Comparison of ENCODE assay signal across 13 mouse cellular contexts in the genomic region with DNA sequence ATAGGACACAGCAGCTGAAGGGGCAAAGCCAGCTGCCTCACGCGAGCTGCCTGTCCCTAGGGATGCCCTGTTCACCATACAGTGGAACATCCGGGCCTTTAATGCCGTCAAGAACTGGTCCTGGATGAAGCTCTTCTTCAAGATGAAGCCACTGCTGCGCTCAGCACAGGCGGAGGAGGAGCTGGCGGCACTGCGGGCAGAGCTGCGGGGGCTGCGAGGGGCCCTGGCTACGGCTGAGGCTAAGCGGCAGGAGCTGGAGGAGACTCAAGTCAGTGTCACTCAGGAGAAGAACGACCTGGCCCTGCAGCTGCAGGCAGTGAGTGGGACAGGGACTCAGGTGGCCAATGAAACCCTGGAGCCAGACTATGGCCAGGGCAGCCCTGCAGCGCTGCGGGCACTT. TPM values are rescaled to one million over a fixed set of nuclear protein-coding genes. Genes with fewer than 3 reads are reported as not detected.
DNase-seq lines count a peak whose midpoint lies in the region; ATAC-seq and TF ChIP-seq lines count a peak whose summit lies in the region.
"Had no signal": no experiment of that assay in that cellular context is flagged by ENCODE, and none has a peak within 500 bp of the region (broad histone marks: within the 10 kb centered on the region; RNA-seq: fewer than 3 reads in every experiment).

No protein-coding gene starts in this region.

- H3K4me1 ChIP-seq in midbrain, embryonic 11.5 days (ENCODE audit: control insufficient read depth, insufficient read depth, low read length), result peaks cover 10% of the 10 kb centered on the region
- H3K4me1 ChIP-seq in midbrain, embryonic 13.5 days (replicated peaks), result peaks cover 32% of the 10 kb centered on the region
- peaks cover 36% of the 10 kb centered on the region for H3K4me1 ChIP-seq in neural tube, embryonic 13.5 days (replicated peaks)
- H3K4me1 ChIP-seq in neural tube, embryonic 15.5 days, result peaks cover 25% of the 10 kb centered on the region

- DNase-seq in cerebellum, postnatal 14 days, result peak; percentile 38 to 46
- DNase-seq in midbrain, embryonic 11.5 days (ENCODE audit: low spot score, missing footprints), result peak; percentile 85
- no peak for DNase-seq in ovary, postnatal 36 days (ENCODE audit: low spot score)

- H3K4me2 ChIP-seq in midbrain, embryonic 11.5 days, result no peak overlapping the region
- H3K4me2 ChIP-seq in midbrain, embryonic 13.5 days (replicated peaks), result no peak overlapping the region
- no peak overlapping the region for H3K4me2 ChIP-seq in neural tube, embryonic 13.5 days
- H3K4me2 ChIP-seq in neural tube, embryonic 15.5 days, result no peak overlapping the region
- H3K4me2 ChIP-seq in myocyte (ENCODE audit: low read depth), result no peak overlapping the region
- H3K4me2 ChIP-seq: embryonic facial prominence, embryonic 15.5 days; heart, embryonic 13.5 days had no signal

- no peaks in the 10 kb centered on the region for H3K79me2 ChIP-seq in myocyte (ENCODE audit: control insufficient read depth, insufficient read depth)

- WGBS in midbrain, embryonic 11.5 days, result 60% methylated on average over 15 of the region's 15 CpGs
- WGBS in midbrain, embryonic 13.5 days, result 50% methylated on average over 15 of the region's 15 CpGs
- 42% methylated on average over 15 of the region's 15 CpGs for WGBS in neural tube, embryonic 13.5 days
- 36% methylated on average over 15 of the region's 15 CpGs for WGBS in neural tube, embryonic 15.5 days

- no peaks in the 10 kb centered on the region for H3K36me3 ChIP-seq in midbrain, embryonic 11.5 days (ENCODE audit: control insufficient read depth, insufficient read depth, low read length)
- H3K36me3 ChIP-seq in midbrain, embryonic 13.5 days, result peaks cover 12% of the 10 kb centered on the region
- peaks cover 8% of the 10 kb centered on the region for H3K36me3 ChIP-seq in neural tube, embryonic 13.5 days
- peaks cover 1% of the 10 kb centered on the region for H3K36me3 ChIP-seq in neural tube, embryonic 15.5 days
- H3K36me3 ChIP-seq in myocyte (ENCODE audit: control insufficient read depth, insufficient read depth), result peaks cover 4% of the 10 kb centered on the region
- H3K36me3 ChIP-seq: embryonic facial prominence, embryonic 15.5 days had no signal

- H3ac ChIP-seq in myocyte (ENCODE audit: control insufficient read depth, insufficient read length), result no peak overlapping the region

- no peaks in the 10 kb centered on the region for H3K9me3 ChIP-seq in midbrain, embryonic 11.5 days (ENCODE audit: control insufficient read depth, low read length)
- H3K9me3 ChIP-seq in midbrain, embryonic 13.5 days, result no peaks in the 10 kb centered on the region
- H3K9me3 ChIP-seq in neural tube, embryonic 13.5 days, result no peaks in the 10 kb centered on the region
- no peaks in the 10 kb centered on the region for H3K9me3 ChIP-seq in neural tube, embryonic 15.5 days (replicated peaks)
- H3K9me3 ChIP-seq: embryonic facial prominence, embryonic 15.5 days; forebrain, embryonic 10.5 days; heart, embryonic 13.5 days had no signal

- peaks cover 40% of the 10 kb centered on the region for H3K27me3 ChIP-seq in midbrain, embryonic 11.5 days (ENCODE audit: control insufficient read depth, insufficient read depth, low read length)
- H3K27me3 ChIP-seq in midbrain, embryonic 13.5 days, result peaks cover 59% of the 10 kb centered on the region
- H3K27me3 ChIP-seq in neural tube, embryonic 13.5 days, result peaks cover 46% of the 10 kb centered on the region
- peaks cover 38% of the 10 kb centered on the region for H3K27me3 ChIP-seq in neural tube, embryonic 15.5 days (replicated peaks)
- H3K27me3 ChIP-seq in myocyte (ENCODE audit: control insufficient read depth, insufficient read depth, insufficient read length), result no peaks in the 10 kb centered on the region

- no peak overlapping the region for H3K4me3 ChIP-seq in midbrain, embryonic 11.5 days (ENCODE audit: low read depth, low read length)
- H3K4me3 ChIP-seq in midbrain, embryonic 13.5 days (replicated peaks), result no peak overlapping the region
- H3K4me3 ChIP-seq in neural tube, embryonic 13.5 days, result no peak overlapping the region
- no peak overlapping the region for H3K4me3 ChIP-seq in neural tube, embryonic 15.5 days (replicated peaks)
- H3K4me3 ChIP-seq in myocyte, result no peak overlapping the region
- H3K4me3 ChIP-seq: embryonic facial prominence, embryonic 15.5 days; erythroblast, embryonic 14.5 days; forebrain, embryonic 10.5 days; gastrocnemius, adult 2 months; heart, embryonic 13.5 days had no signal

- ATAC-seq in cerebellum, adult (ENCODE audit: insufficient number of reproducible peaks, low FRiP score, low TSS enrichment), result no peak
- no peak for ATAC-seq in midbrain, embryonic 11.5 days (ENCODE audit: low FRiP score)
- ATAC-seq in midbrain, embryonic 13.5 days, result no peak
- ATAC-seq in neural tube, embryonic 13.5 days (ENCODE audit: low read depth), result 0 out of 2 replicates have a peak, but pooled peaks have one; percentile 6
- no peak for ATAC-seq in neural tube, embryonic 15.5 days (ENCODE audit: low FRiP score)

- H3K9ac ChIP-seq in midbrain, embryonic 11.5 days (ENCODE audit: low read length), result no peak overlapping the region
- H3K9ac ChIP-seq in midbrain, embryonic 13.5 days (replicated peaks), result no peak overlapping the region
- no peak overlapping the region for H3K9ac ChIP-seq in neural tube, embryonic 13.5 days
- H3K9ac ChIP-seq in neural tube, embryonic 15.5 days (replicated peaks), result no peak overlapping the region
- H3K9ac ChIP-seq: embryonic facial prominence, embryonic 15.5 days; heart, embryonic 13.5 days had no signal

- H3K27ac ChIP-seq in midbrain, embryonic 11.5 days (ENCODE audit: low read depth, low read length), result no peak overlapping the region
- H3K27ac ChIP-seq in midbrain, embryonic 13.5 days, result no peak overlapping the region
- no peak overlapping the region for H3K27ac ChIP-seq in neural tube, embryonic 13.5 days (replicated peaks)
- H3K27ac ChIP-seq in neural tube, embryonic 15.5 days (replicated peaks), result no peak overlapping the region
- H3K27ac ChIP-seq: embryonic facial prominence, embryonic 15.5 days; forebrain, embryonic 10.5 days; gastrocnemius, adult 2 months; heart, embryonic 13.5 days had no signal

- TF ChIP-seq POLR2A in myocyte (IDR thresholded peaks at IDR 0.05; ENCODE audit: insufficient read length, low read depth), result no peak

TF ChIP-seq in myocyte, 11 proteins besides CTCF, POLR2A, EP300 and RAD21:
- TF ChIP-seq MYOD1 (IDR thresholded peaks at IDR 0.05; ENCODE audit: control insufficient read depth in 1 of 3, insufficient read length in 2 of 3, low read depth in 2 of 3), result no peak
- no peak for TF ChIP-seq E2F4 (IDR thresholded peaks at IDR 0.05; ENCODE audit: insufficient read depth)
- TF ChIP-seq POLR2AphosphoS2 (IDR thresholded peaks at IDR 0.05; ENCODE audit: insufficient read length, low read depth), result peak; percentile 21

RNA-seq across cellular contexts. Expression of a gene that starts 15.3 kb away (rescaled TPM):
- 0.59 and 0.63 TPM in 2 replicates for polyA plus RNA-seq in midbrain, embryonic 11.5 days (2014; fragmentation: Nextera tagmentation; extraction: Ambion mirVana)
- 0.97 and 1.1 TPM in 2 replicates for polyA plus RNA-seq in midbrain, embryonic 13.5 days (2015; fragmentation: Nextera tagmentation; extraction: Ambion mirVana)
- 0.50 and 0.90 TPM in 2 replicates for polyA plus RNA-seq in neural tube, embryonic 13.5 days (2015; fragmentation: Nextera tagmentation; extraction: Ambion mirVana)
- polyA plus RNA-seq in neural tube, embryonic 15.5 days (2015; fragmentation: Nextera tagmentation; extraction: Ambion mirVana), result 1.0 and 1.9 TPM in 2 replicates
- polyA plus RNA-seq in myocyte (2012; fragmentation: generic; extraction: Trizol), result 12.2 TPM

RNA-seq across cellular contexts. Expression of a gene that starts 33.7 kb away (rescaled TPM):
- polyA plus RNA-seq in midbrain, embryonic 11.5 days (2014; fragmentation: Nextera tagmentation; extraction: Ambion mirVana), result 14.7 and 17.5 TPM in 2 replicates
- polyA plus RNA-seq in midbrain, embryonic 13.5 days (2015; fragmentation: Nextera tagmentation; extraction: Ambion mirVana), result 15.8 and 16.0 TPM in 2 replicates
- 15.4 and 15.8 TPM in 2 replicates for polyA plus RNA-seq in neural tube, embryonic 13.5 days (2015; fragmentation: Nextera tagmentation; extraction: Ambion mirVana)
- 15.9 and 21.7 TPM in 2 replicates for polyA plus RNA-seq in neural tube, embryonic 15.5 days (2015; fragmentation: Nextera tagmentation; extraction: Ambion mirVana)
- polyA plus RNA-seq in myocyte (2012; fragmentation: generic; extraction: Trizol), result 55.3 TPM
